ENCODE assay signal across 8 mouse cellular contexts in genomic region chrX:6399626-6400397, GRCm38 (mm10). TPM values are rescaled to one million over a fixed set of nuclear protein-coding genes. Genes with fewer than 3 reads are reported as not detected.
DNase-seq lines count a peak whose midpoint lies in the region; ATAC-seq and TF ChIP-seq lines count a peak whose summit lies in the region.

Shroom4 (plus strand) TSS chrX:6399854.

- no peaks in the 10 kb centered on the region for H3K36me3 ChIP-seq in ES-Bruce4 (ENCODE audit: control insufficient read depth, insufficient read depth, low read length, poor library complexity, severe bottlenecking)
- H3K36me3 ChIP-seq in forebrain, embryonic 13.5 days (ENCODE audit: poor library complexity, severe bottlenecking): no peaks in the 10 kb centered on the region
- H3K36me3 ChIP-seq in heart, postnatal 0 days (replicated peaks; ENCODE audit: control insufficient read depth, insufficient read depth, low read length): no peaks in the 10 kb centered on the region
- no peaks in the 10 kb centered on the region for H3K36me3 ChIP-seq in liver, embryonic 14.5 days (replicated peaks; ENCODE audit: control insufficient read depth, insufficient read depth, low read depth)
- no peaks in the 10 kb centered on the region for H3K36me3 ChIP-seq in neural tube, embryonic 13.5 days

- peak; percentile 97 for ATAC-seq in forebrain, embryonic 13.5 days
- ATAC-seq in heart, postnatal 0 days (ENCODE audit: insufficient read depth, low read depth): peak; percentile 92
- ATAC-seq in liver, embryonic 14.5 days (ENCODE audit: insufficient read depth): peak; percentile 51; the same call in 1 of the 2 replicates
- ATAC-seq in neural tube, embryonic 13.5 days (ENCODE audit: low read depth): peak; percentile 96

- TF ChIP-seq CTCF in ES-Bruce4 (IDR thresholded peaks at IDR 0.05; ENCODE audit: low read depth, low read length): no peak
- TF ChIP-seq CTCF in heart, postnatal 0 days (IDR thresholded peaks at IDR 0.05; ENCODE audit: low read depth): no peak
- no peak for TF ChIP-seq CTCF in liver, embryonic 14.5 days (IDR thresholded peaks at IDR 0.05; ENCODE audit: low read depth)

- H3K9ac ChIP-seq in ES-Bruce4 (ENCODE audit: low read depth, poor library complexity, severe bottlenecking): peak within 1 kb of the TSS; percentile 87
- peak within 1 kb of the TSS; percentile 70 for H3K9ac ChIP-seq in forebrain, embryonic 13.5 days
- H3K9ac ChIP-seq in heart, postnatal 0 days (replicated peaks; ENCODE audit: low read depth, low read length): peak within 1 kb of the TSS; percentile 65
- H3K9ac ChIP-seq in liver, embryonic 14.5 days (replicated peaks): no peak within 1 kb of the TSS
- peak within 1 kb of the TSS; percentile 74 for H3K9ac ChIP-seq in neural tube, embryonic 13.5 days

- peak; percentile 1 for DNase-seq in c-Kit-positive CD71-positive TER-119-positive erythroid progenitor cells, embryonic 14.5 days (ENCODE audit: low spot score)
- DNase-seq in heart, postnatal 0 days (ENCODE audit: low spot score): peak; percentile 63
- DNase-seq in kidney, postnatal 25 days: peak; percentile 80 to 87
- DNase-seq in liver, embryonic 14.5 days (ENCODE audit: low read depth in 3 of 3, low spot score in 3 of 3): no peak
- DNase-seq in urinary bladder, adult 2 months (ENCODE audit: low spot score): peak; percentile 29

- WGBS in forebrain, embryonic 13.5 days: 15% methylated on average over 50 of the region's 55 CpGs
- WGBS in heart, postnatal 0 days: 12% methylated on average over 37 of the region's 55 CpGs
- 8% methylated on average over 48 of the region's 55 CpGs for WGBS in liver, embryonic 14.5 days (ENCODE audit: insufficient replicate concordance)
- WGBS in neural tube, embryonic 13.5 days: 11% methylated on average over 54 of the region's 55 CpGs

- TF ChIP-seq EP300 in ES-Bruce4 (IDR thresholded peaks at IDR 0.05; ENCODE audit: insufficient read depth, low read depth, low read length): no peak
- TF ChIP-seq EP300 in heart, postnatal 0 days (IDR thresholded peaks at IDR 0.05; ENCODE audit: low read depth): no peak
- TF ChIP-seq EP300 in liver, embryonic 14.5 days (IDR thresholded peaks at IDR 0.05; ENCODE audit: low read depth): no peak

- peak within 1 kb of the TSS; percentile 61; the same call in 1 of the 2 replicates for H3K27ac ChIP-seq in ES-Bruce4 (ENCODE audit: insufficient read depth, low read length)
- peak within 1 kb of the TSS; percentile 66 for H3K27ac ChIP-seq in forebrain, embryonic 13.5 days
- H3K27ac ChIP-seq in heart, postnatal 0 days (ENCODE audit: low read depth): peak within 1 kb of the TSS; percentile 82
- H3K27ac ChIP-seq in liver, embryonic 14.5 days: no peak within 1 kb of the TSS
- H3K27ac ChIP-seq in neural tube, embryonic 13.5 days (replicated peaks): peak within 1 kb of the TSS; percentile 71

- peak within 1 kb of the TSS; percentile 66 for H3K4me2 ChIP-seq in forebrain, embryonic 13.5 days
- peak within 1 kb of the TSS; percentile 83 for H3K4me2 ChIP-seq in heart, postnatal 0 days (ENCODE audit: low read depth, low read length)
- H3K4me2 ChIP-seq in liver, embryonic 14.5 days (ENCODE audit: low read depth): peak within 1 kb of the TSS; percentile 61
- H3K4me2 ChIP-seq in neural tube, embryonic 13.5 days: peak within 1 kb of the TSS; percentile 65

- no peaks in the 10 kb centered on the region for H3K4me1 ChIP-seq in ES-Bruce4 (ENCODE audit: control insufficient read depth, insufficient read depth, low read length)
- 0 out of 2 replicates have a peak, but pooled peaks cover 6% of the 10 kb centered on the region for H3K4me1 ChIP-seq in forebrain, embryonic 13.5 days
- no peaks in the 10 kb centered on the region for H3K4me1 ChIP-seq in heart, postnatal 0 days (ENCODE audit: control insufficient read depth, insufficient read depth)
- peaks cover 0 to 2% of the 10 kb centered on the region in 2 experiments; a peak in 2 of 4 replicates for H3K4me1 ChIP-seq in liver, embryonic 14.5 days (replicated peaks; ENCODE audit: control insufficient read depth in 2 of 2, insufficient read depth in 2 of 2, low read length in 1 of 2)
- peaks cover 8% of the 10 kb centered on the region; the same call in 1 of the 2 replicates for H3K4me1 ChIP-seq in neural tube, embryonic 13.5 days (replicated peaks)

- H3K4me3 ChIP-seq in ES-Bruce4 (ENCODE audit: low read depth, low read length): peak within 1 kb of the TSS; percentile 82
- H3K4me3 ChIP-seq in forebrain, embryonic 13.5 days: peak within 1 kb of the TSS; percentile 59
- peak within 1 kb of the TSS; percentile 74 for H3K4me3 ChIP-seq in heart, postnatal 0 days (ENCODE audit: low read depth, low read length)
- peak within 1 kb of the TSS; percentile 36 to 45 for H3K4me3 ChIP-seq in liver, embryonic 14.5 days (ENCODE audit: insufficient read depth in 1 of 2, low read depth in 2 of 2, low read length in 2 of 2)
- H3K4me3 ChIP-seq in neural tube, embryonic 13.5 days: peak within 1 kb of the TSS; percentile 59

- no peaks in the 10 kb centered on the region for H3K9me3 ChIP-seq in ES-Bruce4 (replicated peaks; ENCODE audit: control insufficient read depth, insufficient read depth, low read length, poor library complexity, severe bottlenecking)
- H3K9me3 ChIP-seq in forebrain, embryonic 13.5 days (replicated peaks): no peaks in the 10 kb centered on the region
- no peaks in the 10 kb centered on the region for H3K9me3 ChIP-seq in heart, postnatal 0 days (replicated peaks; ENCODE audit: control insufficient read depth, low read length)
- no peaks in the 10 kb centered on the region for H3K9me3 ChIP-seq in liver, embryonic 14.5 days (ENCODE audit: control insufficient read depth, low read length)
- no peaks in the 10 kb centered on the region for H3K9me3 ChIP-seq in neural tube, embryonic 13.5 days

- no peak for TF ChIP-seq POLR2A in ES-Bruce4 (IDR thresholded peaks at IDR 0.05; ENCODE audit: insufficient read depth, low read length)

- no peaks in the 10 kb centered on the region for H3K27me3 ChIP-seq in ES-Bruce4 (ENCODE audit: control insufficient read depth, insufficient read depth, low read length, poor library complexity, severe bottlenecking)
- H3K27me3 ChIP-seq in forebrain, embryonic 13.5 days: no peaks in the 10 kb centered on the region
- no peaks in the 10 kb centered on the region for H3K27me3 ChIP-seq in heart, postnatal 0 days (ENCODE audit: control insufficient read depth, insufficient read depth, low read length)
- H3K27me3 ChIP-seq in liver, embryonic 14.5 days (ENCODE audit: control insufficient read depth, insufficient read depth, low read length): peaks cover 7% of the 10 kb centered on the region
- no peaks in the 10 kb centered on the region for H3K27me3 ChIP-seq in neural tube, embryonic 13.5 days

RNA-seq across cellular contexts. Expression of gene Shroom4, which starts in this region (rescaled TPM):
- 10.0 and 12.1 TPM in 2 replicates for polyA plus RNA-seq in ES-Bruce4 (2011; ENCODE audit: insufficient read depth, insufficient read length, low read depth, missing spikeins)
- polyA plus RNA-seq in forebrain, embryonic 13.5 days (2015; fragmentation: Nextera tagmentation; extraction: Ambion mirVana): 1.3 and 1.9 TPM in 2 replicates
- total RNA-seq in heart, postnatal 0 days (2014; rRNA removed; ENCODE audit: low replicate concordance): 10.9 and 12.3 TPM in 2 replicates
- polyA plus RNA-seq in heart, postnatal 0 days (2015; fragmentation: Nextera tagmentation; extraction: Ambion mirVana): 1.2 and 1.8 TPM in 2 replicates
- polyA plus RNA-seq in liver, embryonic 14.5 days (2012; rRNA removed): 0.23 and 0.27 TPM in 2 replicates
- 0.40 and 0.50 TPM in 2 replicates for polyA plus RNA-seq in liver, embryonic 14.5 days (2014; fragmentation: Nextera tagmentation; extraction: Ambion mirVana)
- polyA plus RNA-seq in neural tube, embryonic 13.5 days (2015; fragmentation: Nextera tagmentation; extraction: Ambion mirVana): 1.6 and 2.2 TPM in 2 replicates
- polyA plus RNA-seq in urinary bladder, adult 2 months (2012; rRNA removed): 3.2 and 4.3 TPM in 2 replicates

Comparison
In these comparisons a context has a peak if more than half of its experiments do, and no peak if none do; other contexts are left out.
1. Peak in ATAC-seq, H3K4me3 ChIP-seq and H3K4me2 ChIP-seq in liver, embryonic 14.5 days; RNA of the gene not detected or under 1 TPM.
2. DNase-seq: peak in c-Kit-positive CD71-positive TER-119-positive erythroid progenitor cells, embryonic 14.5 days (single experiment), heart, postnatal 0 days (single experiment), kidney, postnatal 25 days (2 of 2) and urinary bladder, adult 2 months (single experiment); none in liver, embryonic 14.5 days (0 of 3).
3. Peak in every context shown above with its lines, with median percentiles within 50 percentile points of each other: H3K4me3 ChIP-seq, ATAC-seq and H3K4me2 ChIP-seq.